Mouse (Mus musculus) liver, embryonic 15.5 days (tissue): ENCODE measurements at regions not wholly inside any gene's neighbourhood (a gene's known extent, or its start where the extent isn't known, plus 50 kb on each side); places are given as distances from the start of the nearest gene placed in this dataset.

Experiments
- ATAC-seq: fragments of 200-750 bp; cut with Nextera tagmentation; 2 replicates; pipeline ENCODE4 v1.8.0; 2017; ENCODE audit warnings: moderate number of reproducible peaks, mild to moderate bottlenecking, moderate library complexity; ENCODE audit not compliant: insufficient read depth
- H3K27ac ChIP-seq: fragments of 300-500 bp; sonication (generic); replicated peaks from 2 replicates; pipeline ENCODE4 v1.5.1; 2015; ENCODE audit warnings: mild to moderate bottlenecking, inconsistent platforms
- H3K27me3 ChIP-seq: fragments of 300-500 bp; sonication (generic); 2 replicates; pipeline ENCODE4 v1.6.1; 2015; ENCODE audit warnings: mild to moderate bottlenecking, inconsistent platforms
- H3K36me3 ChIP-seq: fragments of 300-500 bp; sonication (generic); replicated peaks from 2 replicates; pipeline ENCODE4 v1.6.1; 2015; ENCODE audit warnings: moderate library complexity, mild to moderate bottlenecking, inconsistent platforms
- H3K4me1 ChIP-seq: fragments of 300-500 bp; sonication (generic); replicated peaks from 2 replicates; pipeline ENCODE4 v1.6.1; 2015; ENCODE audit warnings: inconsistent platforms
- H3K4me2 ChIP-seq: fragments of 300-500 bp; sonication (generic); 2 replicates; pipeline ENCODE4 v1.6.1; 2015; ENCODE audit warnings: moderate library complexity, mild to moderate bottlenecking, inconsistent platforms
- H3K4me3 ChIP-seq: fragments of 300-500 bp; sonication (generic); replicated peaks from 2 replicates; pipeline ENCODE4 v1.5.1; 2015; ENCODE audit warnings: mild to moderate bottlenecking, inconsistent platforms
- H3K9ac ChIP-seq: fragments of 300-500 bp; sonication (generic); 2 replicates; pipeline ENCODE4 v1.6.1; 2015; ENCODE audit warnings: moderate library complexity, mild to moderate bottlenecking, inconsistent platforms
- H3K9me3 ChIP-seq: fragments of 300-500 bp; sonication (generic); replicated peaks from 2 replicates; pipeline ENCODE4 v1.6.1; 2016; ENCODE audit warnings: inconsistent platforms
- WGBS: fragments of 180-500 bp; shearing (Covaris S2); methylation state at CpG from one replicate; pipeline ENCODE4 v1.1.7; 2015; ENCODE audit warnings: mixed read lengths; ENCODE audit not compliant: insufficient replicate concordance; 5-methylcytosine and 5-hydroxymethylcytosine counted together

DNA sequence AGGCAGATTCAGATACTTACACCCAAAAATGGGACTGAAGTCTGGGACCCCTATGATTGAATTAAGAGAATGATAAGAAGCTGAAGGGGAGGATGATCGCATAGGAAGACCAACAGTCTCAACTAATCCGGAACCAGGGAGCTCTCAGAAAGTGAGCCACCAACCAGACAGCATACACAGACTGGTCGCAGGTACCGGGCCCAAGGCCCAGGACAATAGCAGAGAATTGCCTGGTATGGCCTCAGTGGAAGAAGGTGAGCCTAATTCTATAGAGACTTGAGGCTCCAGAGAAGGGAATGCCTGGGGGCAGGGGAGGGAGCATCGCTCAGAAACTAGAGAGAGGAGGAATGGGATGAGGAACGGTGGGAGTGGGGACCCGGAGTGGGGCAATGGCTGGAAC is 1116.8 kb downstream of the Basp1 start:
- no peak overlapping the region for H3K27ac ChIP-seq
- no peaks in the 10 kb centered on the region for H3K27me3 ChIP-seq
- no peak overlapping the region for H3K4me2 ChIP-seq
- no peaks in the 10 kb centered on the region for H3K9me3 ChIP-seq
- 75% methylated on average over 7 of the region's 7 CpGs for WGBS
- no peak overlapping the region for H3K4me3 ChIP-seq
- no peak overlapping the region for H3K9ac ChIP-seq
- ATAC-seq: no peak
- no peaks in the 10 kb centered on the region for H3K4me1 ChIP-seq
- no peaks in the 10 kb centered on the region for H3K36me3 ChIP-seq

DNA sequence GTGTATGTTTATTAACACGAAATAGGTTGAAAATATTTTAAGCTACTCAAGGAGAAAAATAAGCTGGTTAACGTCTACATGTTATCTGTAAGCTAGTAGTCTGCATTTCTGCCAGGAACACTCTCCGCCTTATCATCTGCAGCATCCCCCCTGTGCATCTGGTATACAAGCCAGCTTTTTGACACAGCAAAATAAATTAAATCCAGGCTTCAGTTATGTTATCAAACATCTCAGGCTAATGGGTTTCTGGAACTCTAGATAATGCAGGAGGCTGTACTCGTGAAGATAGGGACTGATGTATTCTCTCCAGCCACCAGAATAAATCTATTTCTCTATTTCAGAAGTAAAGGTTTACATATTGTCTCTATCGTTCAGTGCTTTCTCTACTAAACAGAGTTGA is 1138.5 kb downstream of the Basp1 start:
- ATAC-seq: no peak
- H3K27me3 ChIP-seq: no peaks in the 10 kb centered on the region
- no peak overlapping the region for H3K9ac ChIP-seq
- H3K36me3 ChIP-seq: no peaks in the 10 kb centered on the region
- H3K4me3 ChIP-seq: no peak overlapping the region
- no peaks in the 10 kb centered on the region for H3K9me3 ChIP-seq
- no peak overlapping the region for H3K27ac ChIP-seq
- H3K4me1 ChIP-seq: no peaks in the 10 kb centered on the region
- 46% methylated on average over 5 of the region's 5 CpGs for WGBS
- no peak overlapping the region for H3K4me2 ChIP-seq

DNA sequence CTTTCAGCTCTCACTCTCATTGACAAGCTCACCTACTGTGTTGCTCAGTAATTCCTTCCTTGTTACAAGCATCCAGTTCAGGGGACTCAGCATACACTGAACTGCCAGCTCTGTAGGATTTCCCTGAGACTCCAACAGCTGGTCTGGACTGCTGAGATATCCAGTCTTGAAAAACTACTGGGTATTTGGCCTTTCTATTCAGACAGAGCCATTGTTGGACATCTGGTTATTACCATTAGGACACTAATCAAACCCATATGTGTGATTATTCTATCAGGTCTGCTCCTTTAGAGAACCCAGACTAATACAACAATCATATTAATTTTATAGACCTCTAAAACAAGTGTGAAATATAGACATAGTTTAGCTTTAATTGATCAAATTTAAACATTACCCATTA is 1146.2 kb downstream of the Basp1 start:
- Histone ChIP-seq H3K9me3 (no peaks in the 10 kb centered on the region), H3K9ac (no peak overlapping the region), H3K4me1 (no peaks in the 10 kb centered on the region), H3K36me3 (no peaks in the 10 kb centered on the region), H3K27ac (no peak overlapping the region), H3K4me2 (no peak overlapping the region), H3K27me3 (no peaks in the 10 kb centered on the region), H3K4me3 (no peak overlapping the region)
- no peak for ATAC-seq
